Mouse (Mus musculus): ENCODE results near the gene Dclk1.
A peak's percentile ranks its signal among the peaks of the same experiment; 100 is the strongest.

The Dclk1 gene

GRCm38 (mm10) chr3:55406616-55407015, 164.5 kb downstream of the Dclk1 start:
- DNase-seq, result no peak

GRCm38 (mm10) chr3:55411547-55411946, 169.4 kb downstream of the Dclk1 start:
- no peak for DNase-seq

GRCm38 (mm10) chr3:55415527-55415950, 173.4 kb downstream of the Dclk1 start:
- peak; percentile 63 for DNase-seq

DNA sequence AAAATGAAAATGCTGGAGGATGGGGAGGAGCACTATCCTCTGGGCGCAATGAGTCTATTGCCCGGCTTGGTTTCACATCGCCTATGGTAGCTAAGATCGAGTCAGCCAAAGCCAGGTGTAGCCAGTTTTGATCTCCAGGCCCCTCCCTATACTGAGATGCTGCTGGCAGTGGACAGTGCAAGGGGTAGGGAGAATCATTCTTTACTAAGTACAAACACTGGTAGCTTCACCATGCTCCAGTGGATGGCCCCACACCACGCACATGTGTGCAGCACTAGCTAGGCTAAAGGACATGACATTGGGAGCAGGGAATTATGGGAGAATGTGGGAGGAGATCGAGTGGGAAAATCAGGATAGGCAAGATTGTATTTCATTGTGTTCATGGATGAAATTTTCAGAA, 176.7 kb downstream of the Dclk1 start:
- DNase-seq, result no peak

DNA sequence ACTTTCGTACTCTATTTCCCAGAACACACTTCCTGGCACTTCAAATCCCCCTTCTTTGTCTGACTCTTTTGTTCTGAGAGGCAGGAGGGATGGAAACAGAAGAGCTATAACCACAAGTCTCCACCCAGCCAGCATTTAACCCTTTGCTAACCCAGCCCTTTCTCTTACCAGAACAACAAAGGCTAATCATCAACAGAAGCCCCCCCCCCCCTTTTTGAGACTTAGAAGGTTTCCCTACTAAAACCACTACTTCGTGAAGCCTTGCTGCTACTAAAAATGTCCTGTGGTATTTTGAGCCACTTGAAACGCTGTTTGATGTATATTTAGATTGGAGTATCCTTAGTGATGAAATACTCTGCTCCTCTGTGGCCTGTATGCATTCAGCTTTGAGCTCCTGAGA, 177.2 kb downstream of the Dclk1 start:
- DNase-seq, result no peak

- DNase-seq, result no peak
Observed at GRCm38 (mm10) chr3:55420436-55421083, 178.4 kb downstream of the Dclk1 start.

- peak; percentile 78 for DNase-seq
Observed at GRCm38 (mm10) chr3:55423640-55424397, 181.7 kb downstream of the Dclk1 start.

DNA sequence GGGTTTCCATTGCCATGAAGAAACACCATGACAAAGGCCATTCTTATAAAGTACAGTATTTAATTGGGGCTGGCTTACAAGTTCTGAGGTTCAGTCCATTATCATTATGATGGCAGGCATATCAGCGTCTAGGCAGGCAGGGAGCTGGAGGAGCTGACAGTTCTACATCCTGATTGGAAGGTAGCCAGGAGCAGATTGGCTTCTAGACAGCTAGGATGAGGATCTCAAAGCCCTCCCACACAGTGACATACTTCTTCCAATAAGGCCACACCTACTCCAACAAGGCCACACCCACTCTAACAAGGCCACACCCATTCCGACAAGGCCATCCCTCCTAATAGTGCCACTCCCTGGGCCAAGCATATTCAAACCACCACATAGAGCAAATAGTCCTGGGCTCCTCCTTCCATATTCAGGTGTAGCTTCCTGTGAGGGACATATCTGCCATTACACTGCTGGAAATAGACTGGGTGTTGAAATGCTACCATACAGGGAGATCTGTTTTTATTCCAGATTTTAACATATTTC, 187.9 kb downstream of the Dclk1 start:
- DNase-seq, result no peak

DNA sequence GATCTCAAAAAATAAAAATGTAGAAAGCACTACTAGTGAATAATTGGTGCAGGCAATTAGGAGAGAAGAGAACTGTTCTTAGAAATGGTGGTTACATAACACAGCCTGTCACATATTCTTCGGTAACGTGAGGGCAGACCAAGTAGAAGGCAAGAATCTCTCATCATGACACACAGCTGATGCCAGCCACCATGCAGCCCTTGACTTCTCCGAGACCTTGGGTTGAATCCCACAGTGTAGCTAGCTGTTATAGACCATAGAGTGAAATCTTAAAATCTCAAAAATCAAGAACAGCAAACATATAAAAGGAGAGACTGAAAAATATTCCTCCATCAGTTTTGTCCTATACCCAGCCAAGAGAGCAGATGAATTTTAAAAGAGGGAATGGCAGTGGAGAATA, 189.1 kb downstream of the Dclk1 start:
- no peak for DNase-seq

DNA sequence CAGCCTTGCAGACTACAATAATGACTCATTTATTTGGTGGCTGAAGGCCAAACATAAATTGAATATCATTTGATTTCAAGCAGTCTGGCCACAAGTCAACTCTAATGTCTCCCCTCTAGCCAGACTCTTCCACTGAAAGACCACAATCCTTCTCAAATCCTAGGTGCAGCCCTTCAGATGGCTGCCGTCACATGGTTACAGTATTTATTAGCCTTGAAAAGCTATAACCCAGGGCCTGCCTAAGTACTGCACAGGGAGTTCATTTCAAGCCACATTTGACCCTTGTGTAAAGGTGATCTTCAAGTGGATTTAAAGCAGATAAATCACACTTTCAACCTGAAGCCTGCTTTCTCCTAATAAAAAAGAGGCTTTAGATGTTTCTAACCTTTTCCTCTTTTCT, 192.1 kb downstream of the Dclk1 start:
- no peak for DNase-seq

DNA sequence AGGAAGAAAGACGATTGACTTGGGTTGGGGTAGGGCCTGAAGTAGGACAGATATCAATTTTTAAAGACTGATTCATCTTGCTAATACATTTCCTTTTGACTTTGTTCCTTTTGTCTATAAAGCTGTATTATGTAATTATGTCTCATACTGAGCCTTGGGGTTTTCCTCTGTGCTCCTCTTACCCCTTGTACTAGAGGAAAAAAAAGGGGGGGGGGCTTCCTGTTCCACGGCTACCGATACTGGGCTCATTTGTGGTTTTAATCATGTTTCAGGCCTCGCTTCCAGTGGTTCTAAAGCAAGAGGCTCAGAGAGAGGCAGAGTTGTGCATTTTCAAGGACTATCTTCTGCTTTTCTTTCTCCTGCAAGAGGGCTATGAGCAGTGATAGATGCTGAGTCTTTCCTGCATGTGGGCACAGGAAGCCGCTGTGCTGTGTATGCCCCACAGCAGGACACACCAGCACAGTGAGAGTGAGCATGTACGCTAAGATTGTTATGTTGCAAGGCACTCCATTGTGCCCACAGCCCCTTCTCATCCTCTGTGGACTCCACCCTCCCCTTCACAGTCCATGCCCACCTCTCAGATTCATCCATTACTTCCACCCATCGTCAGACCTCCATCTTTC, 196.8 kb downstream of the Dclk1 start:
- no peak for DNase-seq

DNA sequence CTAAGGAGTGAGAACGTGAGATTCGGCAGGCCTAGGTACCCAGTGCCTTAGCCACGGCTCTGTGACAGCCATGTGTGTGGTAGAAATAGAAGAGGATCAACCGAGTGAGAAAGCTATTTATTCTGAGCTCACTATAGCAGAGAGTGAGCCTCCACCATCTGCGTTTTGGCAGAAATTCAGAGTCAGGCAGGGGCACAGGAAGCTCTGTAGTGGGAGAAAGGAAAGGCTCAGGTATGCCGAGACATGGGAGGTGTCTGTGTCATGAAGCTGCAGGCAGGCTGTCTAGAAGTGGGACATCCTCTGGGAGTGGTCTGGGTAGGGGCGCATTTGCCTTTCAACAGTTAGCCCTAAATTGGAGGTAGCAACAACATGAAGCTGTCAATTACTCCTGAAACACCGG, 198.2 kb downstream of the Dclk1 start:
- DNase-seq, result no peak

DNA sequence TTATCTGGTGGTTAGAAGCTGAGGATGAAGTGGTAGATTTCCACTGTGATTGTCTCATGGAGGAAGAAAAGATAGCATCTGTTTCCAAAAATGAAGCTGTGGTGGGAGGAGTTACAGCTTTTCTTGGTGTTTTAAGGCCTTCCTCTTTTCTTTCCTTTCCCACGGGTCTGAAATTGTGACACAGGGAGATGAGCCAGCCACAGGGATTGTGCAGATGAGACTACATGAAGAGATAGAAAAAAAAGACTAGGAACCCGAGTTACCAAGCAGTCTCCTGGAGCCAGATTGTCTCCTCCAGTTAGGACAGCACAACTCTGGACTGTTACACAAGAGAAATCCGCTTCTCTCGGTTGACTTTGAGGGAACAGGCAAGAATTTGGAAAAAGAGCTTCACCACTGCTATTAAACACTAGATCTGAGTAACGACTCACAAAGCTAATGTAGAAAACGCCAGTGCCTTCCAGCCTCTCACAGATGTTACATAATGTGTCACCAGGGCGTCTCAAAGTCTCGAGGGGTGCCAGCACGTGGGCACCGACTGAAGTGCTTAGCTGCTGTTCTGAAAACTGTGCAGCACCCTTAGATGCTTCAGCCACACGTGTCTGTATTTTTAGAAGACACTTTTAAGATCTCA, 200.0 kb downstream of the Dclk1 start:
- no peak for DNase-seq

DNA sequence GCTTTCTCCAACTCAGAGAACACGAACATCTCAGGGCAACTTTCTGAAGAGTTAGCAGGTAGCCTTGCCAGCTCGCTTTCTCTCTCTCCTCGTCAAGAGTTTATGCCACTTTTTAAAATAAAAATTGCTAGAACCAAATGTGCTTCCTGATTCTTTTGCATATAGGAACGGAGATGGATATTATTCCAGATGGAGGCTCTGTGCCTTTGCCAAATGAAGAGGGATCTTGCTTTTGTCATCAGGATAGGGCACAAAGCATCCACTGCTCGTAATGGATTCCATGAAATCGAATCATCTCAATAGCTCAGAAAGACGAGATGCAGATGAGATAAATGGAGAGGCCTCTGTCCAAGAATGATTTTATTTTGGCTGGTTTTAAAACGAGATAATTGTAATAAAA, 201.1 kb downstream of the Dclk1 start:
- no peak for DNase-seq

- no peak for DNase-seq
Observed at GRCm38 (mm10) chr3:55443725-55444124, 201.6 kb downstream of the Dclk1 start.

GRCm38 (mm10) chr3:55446681-55447080, 204.5 kb downstream of the Dclk1 start:
- no peak for DNase-seq

- peak; percentile 47 for DNase-seq
Observed at GRCm38 (mm10) chr3:55447486-55448460, 205.6 kb downstream of the Dclk1 start.

GRCm38 (mm10) chr3:55449148-55449547, 207.0 kb downstream of the Dclk1 start:
- no peak for DNase-seq

DNA sequence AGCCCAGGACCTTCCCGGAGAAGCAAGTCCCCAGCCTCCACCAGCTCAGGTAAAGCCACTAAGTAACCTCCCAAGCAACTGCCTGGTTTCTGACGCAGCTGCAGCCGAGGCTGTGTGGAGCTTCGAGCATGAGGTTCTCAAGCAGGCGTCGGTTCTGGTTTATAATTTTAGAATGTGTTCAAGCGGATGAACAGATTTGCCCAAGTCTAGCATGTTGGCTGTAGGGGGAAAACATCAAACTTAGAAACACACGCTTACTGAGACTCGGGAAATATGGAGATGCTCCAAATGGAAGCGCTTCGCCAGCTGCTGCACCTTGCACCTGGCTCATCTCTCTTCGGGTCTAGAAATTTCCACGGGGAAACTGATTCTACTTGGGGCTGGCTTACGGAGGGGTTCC, 208.9 kb downstream of the Dclk1 start:
- DNase-seq, result peak; percentile 44

DNA sequence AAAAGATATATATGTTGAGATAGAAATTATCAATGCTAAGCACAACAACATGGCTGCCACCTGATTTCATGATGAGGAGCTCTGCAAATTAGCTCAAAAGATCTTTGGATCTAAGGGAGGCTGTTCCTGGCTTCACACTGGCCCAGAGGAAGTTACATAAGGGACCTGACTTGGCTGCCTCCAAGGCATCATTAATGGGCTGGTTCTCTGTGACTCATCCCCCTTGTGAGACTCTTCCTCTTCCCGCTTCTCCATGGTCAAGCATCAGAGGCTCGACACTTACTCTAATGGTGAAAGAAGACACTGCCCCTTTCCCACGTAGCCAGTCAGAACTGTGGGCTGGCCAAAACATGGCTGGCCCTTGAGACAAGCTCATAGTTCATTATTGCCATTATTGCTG, 209.7 kb downstream of the Dclk1 start:
- DNase-seq, result no peak

DNA sequence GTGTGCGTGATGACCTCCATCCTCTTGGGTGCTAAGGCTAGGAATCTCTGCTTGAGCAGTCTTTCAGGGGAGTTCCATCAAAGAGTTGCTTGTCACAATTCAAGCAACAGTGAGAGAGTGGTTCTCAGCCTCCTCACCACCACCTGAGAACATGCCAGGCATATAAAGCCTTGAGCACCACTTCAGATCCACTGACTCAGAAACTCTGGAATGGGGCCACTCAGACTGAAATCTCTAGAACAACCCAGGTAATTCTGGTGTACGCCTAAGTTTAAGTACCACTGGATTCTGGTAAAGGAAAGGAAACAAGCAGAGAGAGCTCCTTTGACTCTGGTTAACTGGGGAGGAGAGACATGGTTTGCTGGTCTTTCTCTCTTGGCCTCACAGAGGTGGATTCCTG, 210.3 kb downstream of the Dclk1 start:
- no peak for DNase-seq

- DNase-seq, result no peak
Observed at GRCm38 (mm10) chr3:55461092-55461491, 218.9 kb downstream of the Dclk1 start.

Measured in right cerebral cortex, postnatal 14 days (tissue).